Mouse (Mus musculus) CD4-positive, CD25-positive, alpha-beta regulatory T cell, adult 9 weeks (primary cell): ENCODE data around the gene Col4a1. TPM values are rescaled to one million over a fixed set of nuclear protein-coding genes. Genes with fewer than 3 reads are reported as not detected.

Experiments
- polyA plus RNA-seq: library from polyadenylated mRNA; unstranded; fragments of 100-300 nt; shearing (Covaris generic); gene quantifications from one replicate; pipeline ENCODE4 v1.2.1, GENCODE M21; 2017

The Col4a1 gene
- not detected for polyA plus RNA-seq

DNA sequence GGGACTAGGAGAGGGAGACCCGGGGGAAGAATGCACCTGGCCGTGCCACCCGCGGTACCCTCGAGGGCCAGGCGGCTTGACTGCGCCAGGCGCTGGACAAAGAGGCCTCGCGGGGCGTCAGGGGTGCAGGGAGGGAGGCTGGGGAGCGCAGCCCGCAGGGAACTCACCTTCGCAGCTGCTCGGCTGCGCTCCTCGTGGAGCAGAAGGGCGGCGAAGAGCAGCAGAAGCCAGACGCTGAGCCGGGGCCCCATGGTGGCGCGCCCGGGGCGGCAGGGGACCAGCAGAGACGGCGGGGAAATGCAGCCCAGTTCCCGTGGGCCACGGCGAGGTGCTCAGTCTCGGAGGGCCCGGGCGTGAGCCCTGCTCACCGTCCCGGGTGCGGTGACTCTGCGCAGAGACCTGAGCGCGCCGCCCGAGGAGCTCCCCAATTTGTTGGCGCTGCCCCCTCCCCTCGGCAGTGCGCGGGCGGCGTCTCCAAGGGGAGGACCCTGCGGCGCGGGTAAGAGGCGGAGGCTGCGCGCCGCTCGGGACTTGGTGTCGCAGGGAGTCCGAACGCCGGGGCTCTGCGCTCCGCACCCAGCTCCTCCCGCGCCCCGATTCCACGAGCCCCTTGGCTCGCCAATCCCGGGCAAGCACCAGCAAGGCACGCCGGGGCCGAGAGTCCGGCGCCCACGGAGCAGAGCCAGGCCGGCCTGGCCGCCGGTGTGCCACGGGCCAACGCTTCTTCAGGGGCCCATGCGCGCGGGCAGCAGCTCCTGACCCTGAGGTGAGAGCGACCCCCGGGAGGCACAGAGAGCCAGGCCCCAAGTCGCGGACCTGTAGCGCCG lies at the start of gene Col4a1, which contains the start of gene Col4a2:
TSS of gene Col4a1 (minus strand) at position 478 of the 827 bp plus-strand sequence.
TSS of gene Col4a2 (plus strand) at position 457 of the 827 bp plus-strand sequence.

Other genes starting within 250 kb of the Col4a1 start
- gene Col4a2, start within 50 bp of the Col4a1 start, polyA plus RNA-seq = not detected
- gene Rab20, start 165.9 kb upstream of the Col4a1 start, polyA plus RNA-seq = 13.4 TPM
- gene Naxd, start 184.7 kb upstream of the Col4a1 start, polyA plus RNA-seq = 74.7 TPM
- gene Cars2, start 238.0 kb upstream of the Col4a1 start, polyA plus RNA-seq = 14.8 TPM
- gene Ing1, start 242.7 kb upstream of the Col4a1 start, polyA plus RNA-seq = 66.0 TPM